Mouse (Mus musculus): ENCODE measurements around the gene Txn2. TPM values are rescaled to one million over a fixed set of nuclear protein-coding genes. Genes with fewer than 3 reads are reported as not detected.
"Not testable (repeated sequence)": the region's sequence is repeated elsewhere in the genome, so short reads cannot be mapped to it uniquely, and the experiment has no call there.

Txn2 gene
- polyA plus RNA-seq, 1 experiment from 2014 or later, result 291 TPM

- 69% methylated on average over 5 of the region's 5 CpGs for WGBS
- Histone ChIP-seq H3K27ac (replicated peaks) (peak overlapping the region; percentile 76; the same call in 1 of the 2 replicates), H3K4me3 (no peak overlapping the region), H3K4me1 (peaks cover 24% of the 10 kb centered on the region), H3K9me3 (replicated peaks) (no peaks in the 10 kb centered on the region), H3K27me3 (ENCODE audit: low read depth, poor library complexity, severe bottlenecking) (no peaks in the 10 kb centered on the region), H3K36me3 (no peaks in the 10 kb centered on the region)
- no peak for DNase-seq (ENCODE audit: low spot score)
These were observed 47.1 kb downstream of the Txn2 start for GRCm38 (mm10) chr15:77881698-77882097.

- no peak overlapping the region for H3K27ac ChIP-seq (replicated peaks)
- no peak overlapping the region for H3K4me3 ChIP-seq
- no peaks in the 10 kb centered on the region for H3K36me3 ChIP-seq
- H3K4me1 ChIP-seq, result peaks cover 24% of the 10 kb centered on the region
- 95% methylated on average over 5 of the region's 5 CpGs for WGBS
- H3K27me3 ChIP-seq (ENCODE audit: low read depth, poor library complexity, severe bottlenecking), result no peaks in the 10 kb centered on the region
- no peak for DNase-seq (ENCODE audit: low spot score)
- no peaks in the 10 kb centered on the region for H3K9me3 ChIP-seq (replicated peaks)
These were observed 48.1 kb downstream of the Txn2 start for GRCm38 (mm10) chr15:77880738-77881137.

- WGBS, result 91% methylated on average over 3 of the region's 3 CpGs
- no peak overlapping the region for H3K4me3 ChIP-seq
- H3K36me3 ChIP-seq, result no peaks in the 10 kb centered on the region
- peaks cover 24% of the 10 kb centered on the region for H3K4me1 ChIP-seq
- H3K27me3 ChIP-seq (ENCODE audit: low read depth, poor library complexity, severe bottlenecking), result no peaks in the 10 kb centered on the region
- no peak for DNase-seq (ENCODE audit: low spot score)
- H3K27ac ChIP-seq (replicated peaks), result no peak overlapping the region
- H3K9me3 ChIP-seq (replicated peaks), result no peaks in the 10 kb centered on the region
These were observed 49.0 kb downstream of the Txn2 start for GRCm38 (mm10) chr15:77879756-77880155.

- WGBS, result 81% methylated on average over 2 of the region's 2 CpGs
- Histone ChIP-seq H3K4me3 (no peak overlapping the region), H3K27me3 (ENCODE audit: low read depth, poor library complexity, severe bottlenecking) (no peaks in the 10 kb centered on the region), H3K4me1 (peaks cover 16% of the 10 kb centered on the region), H3K9me3 (replicated peaks) (no peaks in the 10 kb centered on the region), H3K27ac (replicated peaks) (no peak overlapping the region), H3K36me3 (no peaks in the 10 kb centered on the region)
- DNase-seq (ENCODE audit: low spot score), result no peak
These were observed 51.6 kb downstream of the Txn2 start for GRCm38 (mm10) chr15:77877209-77877608.

- Histone ChIP-seq H3K27me3 (ENCODE audit: low read depth, poor library complexity, severe bottlenecking) (no peaks in the 10 kb centered on the region), H3K36me3 (no peaks in the 10 kb centered on the region), H3K4me1 (peaks cover 11% of the 10 kb centered on the region), H3K9me3 (replicated peaks) (no peaks in the 10 kb centered on the region), H3K27ac (replicated peaks) (no peak overlapping the region), H3K4me3 (no peak overlapping the region)
- no peak for DNase-seq (ENCODE audit: low spot score)
- WGBS, result 88% methylated on average over 3 of the region's 3 CpGs
These were observed 52.1 kb downstream of the Txn2 start for GRCm38 (mm10) chr15:77876716-77877115.

- Histone ChIP-seq H3K4me3 (no peak overlapping the region), H3K36me3 (no peaks in the 10 kb centered on the region), H3K4me1 (peaks cover 11% of the 10 kb centered on the region), H3K9me3 (replicated peaks) (no peaks in the 10 kb centered on the region), H3K27ac (replicated peaks) (no peak overlapping the region), H3K27me3 (ENCODE audit: low read depth, poor library complexity, severe bottlenecking) (no peaks in the 10 kb centered on the region)
- DNase-seq (ENCODE audit: low spot score), result no peak
- WGBS, result 94% methylated on average over 6 of the region's 6 CpGs
These were observed 52.9 kb downstream of the Txn2 start for GRCm38 (mm10) chr15:77875953-77876352.

- whole genome bisulfite sequencing, result 89% methylated on average over 9 of the region's 9 CpGs
- H3K27ac ChIP-seq (replicated peaks), result 0 out of 2 replicates have a peak overlapping the region, but pooled peaks have one; percentile 9
These were observed 54.0 kb downstream of the Txn2 start for GRCm38 (mm10) chr15:77874807-77875206.

GRCm38 (mm10) chr15:77874310-77874709, 54.5 kb downstream of the Txn2 start:
- WGBS, result 74% methylated on average over 4 of the region's 4 CpGs
- Histone ChIP-seq H3K4me1 (peaks cover 11% of the 10 kb centered on the region), H3K4me3 (no peak overlapping the region), H3K9me3 (replicated peaks) (no peaks in the 10 kb centered on the region), H3K36me3 (no peaks in the 10 kb centered on the region), H3K27me3 (ENCODE audit: low read depth, poor library complexity, severe bottlenecking) (no peaks in the 10 kb centered on the region), H3K27ac (replicated peaks) (0 out of 2 replicates have a peak overlapping the region, but pooled peaks have one; percentile 9)
- DNase-seq (ENCODE audit: low spot score), result no peak

More at GRCm38 (mm10) chr15:77874807-77875206, 54.0 kb downstream of the Txn2 start:
- H3K27me3 ChIP-seq (ENCODE audit: low read depth, poor library complexity, severe bottlenecking), result no peaks in the 10 kb centered on the region
- H3K9me3 ChIP-seq (replicated peaks), result no peaks in the 10 kb centered on the region
- H3K4me3 ChIP-seq, result no peak overlapping the region
- no peaks in the 10 kb centered on the region for H3K36me3 ChIP-seq
- no peak for DNase-seq (ENCODE audit: low spot score)
- H3K4me1 ChIP-seq, result peaks cover 11% of the 10 kb centered on the region

GRCm38 (mm10) chr15:77873564-77873963, 55.2 kb downstream of the Txn2 start:
- H3K4me3 ChIP-seq, result no peak overlapping the region
- H3K27ac ChIP-seq (replicated peaks), result no peak overlapping the region
- no peaks in the 10 kb centered on the region for H3K36me3 ChIP-seq
- WGBS, result 89% methylated on average over 2 of the region's 2 CpGs
- DNase-seq (ENCODE audit: low spot score), result no peak
- H3K9me3 ChIP-seq (replicated peaks), result no peaks in the 10 kb centered on the region
- H3K4me1 ChIP-seq, result peaks cover 11% of the 10 kb centered on the region
- H3K27me3 ChIP-seq (ENCODE audit: low read depth, poor library complexity, severe bottlenecking), result no peaks in the 10 kb centered on the region

GRCm38 (mm10) chr15:77872996-77873395, 55.8 kb downstream of the Txn2 start:
- Histone ChIP-seq H3K9me3 (replicated peaks) (no peaks in the 10 kb centered on the region), H3K36me3 (no peaks in the 10 kb centered on the region), H3K27me3 (ENCODE audit: low read depth, poor library complexity, severe bottlenecking) (no peaks in the 10 kb centered on the region), H3K4me3 (no peak overlapping the region), H3K27ac (replicated peaks) (no peak overlapping the region), H3K4me1 (peaks cover 11% of the 10 kb centered on the region)
- WGBS, result 91% methylated on average over 3 of the region's 3 CpGs
- DNase-seq (ENCODE audit: low spot score), result no peak

- no peak for DNase-seq (ENCODE audit: low spot score)
- no peaks in the 10 kb centered on the region for H3K36me3 ChIP-seq
- H3K9me3 ChIP-seq (replicated peaks), result no peaks in the 10 kb centered on the region
- H3K4me3 ChIP-seq, result no peak overlapping the region
- whole genome bisulfite sequencing, result 90% methylated on average over 5 of the region's 5 CpGs
- H3K27ac ChIP-seq (replicated peaks), result no peak overlapping the region
- H3K4me1 ChIP-seq, result peaks cover 9% of the 10 kb centered on the region
- no peaks in the 10 kb centered on the region for H3K27me3 ChIP-seq (ENCODE audit: low read depth, poor library complexity, severe bottlenecking)
These were observed 60.5 kb downstream of the Txn2 start for GRCm38 (mm10) chr15:77868340-77868739.

GRCm38 (mm10) chr15:77867231-77867968, 61.4 kb downstream of the Txn2 start:
- not testable (repeated sequence) for H3K4me3 ChIP-seq

GRCm38 (mm10) chr15:77866583-77867220, 62.1 kb downstream of the Txn2 start:
- Histone ChIP-seq H3K4me3 (no peak overlapping the region), H3K27ac (replicated peaks) (peak overlapping the region; percentile 78), H3K36me3 (no peaks in the 10 kb centered on the region), H3K9me3 (replicated peaks) (no peaks in the 10 kb centered on the region), H3K27me3 (ENCODE audit: low read depth, poor library complexity, severe bottlenecking) (no peaks in the 10 kb centered on the region), H3K4me1 (peaks cover 9% of the 10 kb centered on the region)
- DNase-seq (ENCODE audit: low spot score), result peak; percentile 50
- 34% methylated on average over 11 of the region's 11 CpGs for WGBS

More at GRCm38 (mm10) chr15:77867231-77867968, 61.4 kb downstream of the Txn2 start:
- H3K27ac ChIP-seq (replicated peaks), result peak overlapping the region; percentile 78
- not testable (repeated sequence) for H3K9me3 ChIP-seq (replicated peaks); H3K27me3 ChIP-seq (ENCODE audit: low read depth, poor library complexity, severe bottlenecking); H3K4me1 ChIP-seq; DNase-seq (ENCODE audit: low spot score); H3K36me3 ChIP-seq
- 93% methylated on average over 8 of the region's 10 CpGs for WGBS

Measured in midbrain, embryonic 10.5 days (tissue).